Mouse (Mus musculus) brain, embryonic 14.5 days (tissue): ENCODE data around the gene Wfdc2.

ENCODE experiments used
- CTCF ChIP-seq: fragments of 200-500 bp; IDR thresholded peaks from 2 replicates; pipeline ENCODE4 v1.5.1; 2012; ENCODE audit warnings: inconsistent platforms, mild to moderate bottlenecking, moderate library complexity, borderline replicate concordance; ENCODE audit not compliant: insufficient read depth, insufficient read length; ENCODE audit errors: extremely low read depth
- POLR2A ChIP-seq: fragments of 200-500 bp; IDR thresholded peaks from 2 replicates; pipeline ENCODE4 v1.6.1; 2012; ENCODE audit warnings: mild to moderate bottlenecking, inconsistent platforms, borderline replicate concordance; ENCODE audit not compliant: poor library complexity, insufficient read depth, insufficient read length, severe bottlenecking; ENCODE audit errors: extremely low read depth

- TF ChIP-seq CTCF (no peak), POLR2A (no peak)
Measured at GRCm38 (mm10) chr2:164518266-164519170, 43.7 kb upstream of the Wfdc2 start.
